Mouse (Mus musculus) E14TG2a.4 (cell line): ENCODE data around the gene Mast4.

Experiments
- CTCF ChIP-seq: conservative IDR thresholded peaks from 2 replicates; pipeline ENCODE4 v1.5.1; 2014; ENCODE audit warnings: low read length
- POU5F1 ChIP-seq: IDR thresholded peaks from 2 replicates; pipeline ENCODE4 v1.6.1; 2014; ENCODE audit warnings: low read length, borderline replicate concordance

- TF ChIP-seq CTCF (no peak), POU5F1 (no peak)
Observed at GRCm38 (mm10) chr13:102900083-102900420, 434.2 kb downstream of the Mast4 start.
